In the genomic region with DNA sequence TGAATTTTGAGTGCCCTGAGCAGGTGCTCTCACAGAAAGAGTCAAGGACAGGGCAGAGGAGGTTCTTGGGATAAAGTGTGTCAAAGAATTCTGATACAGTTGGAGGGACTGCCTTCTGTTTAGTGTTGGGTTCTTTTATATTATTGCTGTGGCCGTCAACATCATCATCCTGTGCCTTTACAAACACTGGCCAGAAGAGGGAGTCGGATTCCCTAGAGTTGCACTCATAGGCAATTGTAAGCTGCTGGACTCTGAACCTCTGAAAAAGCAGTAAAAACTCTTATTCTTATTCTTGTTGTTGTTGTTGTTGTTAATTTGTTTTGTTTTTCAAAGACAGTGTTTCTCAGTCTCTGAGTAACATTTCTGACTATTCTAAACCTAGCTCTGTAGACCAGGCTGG, we compare ENCODE assay signal across 9 mouse cellular contexts. TPM values are rescaled to one million over a fixed set of nuclear protein-coding genes. Genes with fewer than 3 reads are reported as not detected.
DNase-seq lines count a peak whose midpoint lies in the region; ATAC-seq and TF ChIP-seq lines count a peak whose summit lies in the region.
"Had no signal": no experiment of that assay in that cellular context is flagged by ENCODE, and none has a peak within 500 bp of the region (broad histone marks: within the 10 kb centered on the region; RNA-seq: fewer than 3 reads in every experiment).

No protein-coding gene starts in this region.

- no peak for TF ChIP-seq EP300 in heart, postnatal 0 days (IDR thresholded peaks at IDR 0.05; ENCODE audit: low read depth)

- no peak overlapping the region for H3K4me2 ChIP-seq in heart, postnatal 0 days (ENCODE audit: low read depth, low read length)

- H3K9ac ChIP-seq in heart, postnatal 0 days (replicated peaks; ENCODE audit: low read depth, low read length), result no peak overlapping the region

- H3K36me3 ChIP-seq in heart, postnatal 0 days (replicated peaks; ENCODE audit: control insufficient read depth, insufficient read depth, low read length), result no peaks in the 10 kb centered on the region
- no peaks in the 10 kb centered on the region for H3K36me3 ChIP-seq in heart, embryonic 10.5 days
- no peaks in the 10 kb centered on the region for H3K36me3 ChIP-seq in limb, embryonic 10.5 days

- DNase-seq in heart, postnatal 0 days (ENCODE audit: low spot score), result peak; percentile 17
- DNase-seq in heart, embryonic 10.5 days (ENCODE audit: low spot score), result no peak
- DNase-seq in B cell, adult 2 months, result peak; percentile 9 to 16
- no peak for DNase-seq in Patski (ENCODE audit: low read depth, low spot score)
- peak; percentile 2 for DNase-seq in embryo, embryonic 9.5 days (ENCODE audit: extremely low spot score)
- peak; percentile 28 for DNase-seq in lung, postnatal 14 days
- no peak for DNase-seq in limb, embryonic 10.5 days (ENCODE audit: low spot score)

- no peak overlapping the region for H3K27ac ChIP-seq in heart, postnatal 0 days (ENCODE audit: low read depth)
- no peak overlapping the region for H3K27ac ChIP-seq in heart, embryonic 10.5 days
- H3K27ac ChIP-seq in limb, embryonic 10.5 days, result no peak overlapping the region
- H3K27ac ChIP-seq: macrophage had no signal

- POLR2A ChIA-PET in Patski (lab: Charles Lee), result no interaction called here

- peak; percentile 60 for TF ChIP-seq CTCF in heart, postnatal 0 days (IDR thresholded peaks at IDR 0.05; ENCODE audit: low read depth)
- peak; percentile 54 for TF ChIP-seq CTCF in Patski (IDR thresholded peaks at IDR 0.05)

- no peaks in the 10 kb centered on the region for H3K27me3 ChIP-seq in heart, postnatal 0 days (ENCODE audit: control insufficient read depth, insufficient read depth, low read length)
- peaks cover 7% of the 10 kb centered on the region; the same call in 1 of the 2 replicates for H3K27me3 ChIP-seq in heart, embryonic 10.5 days (ENCODE audit: insufficient read depth, poor library complexity, severe bottlenecking)
- peaks cover 8% of the 10 kb centered on the region for H3K27me3 ChIP-seq in Patski
- peaks cover 33% of the 10 kb centered on the region for H3K27me3 ChIP-seq in limb, embryonic 10.5 days (ENCODE audit: low read depth, poor library complexity, severe bottlenecking)

- H3K4me1 ChIP-seq in heart, postnatal 0 days (ENCODE audit: control insufficient read depth, insufficient read depth), result no peaks in the 10 kb centered on the region
- H3K4me1 ChIP-seq in heart, embryonic 10.5 days, result no peaks in the 10 kb centered on the region
- H3K4me1 ChIP-seq in limb, embryonic 10.5 days, result peaks cover 7% of the 10 kb centered on the region; the same call in 1 of the 2 replicates

- in situ Hi-C loops in Patski (cut with MboI; ENCODE audit: low pct_unique_long_range_greater_than_20kb), result loop anchor here (10.0 kb wide), 2 partner anchors 68 to 158 kb away; no protein-coding TSS in a partner anchor

- CTCF ChIA-PET in Patski (lab: Charles Lee), result interaction anchor here (0.7 to 1.6 kb wide), 6 partner anchors 9 to 384 kb away, joined by 3 to 5 read pairs (median 4); no protein-coding TSS in a partner anchor

- no peaks in the 10 kb centered on the region for H3K9me3 ChIP-seq in heart, postnatal 0 days (replicated peaks; ENCODE audit: control insufficient read depth, low read length)
- no peaks in the 10 kb centered on the region for H3K9me3 ChIP-seq in heart, embryonic 10.5 days
- no peaks in the 10 kb centered on the region for H3K9me3 ChIP-seq in limb, embryonic 10.5 days (replicated peaks)

- H3K4me3 ChIP-seq in heart, postnatal 0 days (ENCODE audit: low read depth, low read length), result no peak overlapping the region
- H3K4me3 ChIP-seq in heart, embryonic 10.5 days, result no peak overlapping the region
- H3K4me3 ChIP-seq in limb, embryonic 10.5 days, result no peak overlapping the region

- WGBS in heart, postnatal 0 days, result 42% methylated on average over 2 of the region's 2 CpGs
- 45% methylated on average over 2 of the region's 2 CpGs for WGBS in heart, embryonic 10.5 days
- 51% methylated on average over 2 of the region's 2 CpGs for WGBS in limb, embryonic 10.5 days

- no peak for ATAC-seq in heart, postnatal 0 days (ENCODE audit: insufficient read depth, low read depth)
- ATAC-seq in Patski, result no peak
- no peak for ATAC-seq in erythroblast, adult 5-6 weeks (replicated peaks; ENCODE audit: low FRiP score, poor library complexity, severe bottlenecking)

RNA-seq across cellular contexts. Expression of a gene that starts 5.3 kb away (rescaled TPM):
- 43.4 and 55.3 TPM in 2 replicates for total RNA-seq in heart, postnatal 0 days (2014; rRNA removed; ENCODE audit: low replicate concordance)
- 49.2 and 49.3 TPM in 2 replicates for polyA plus RNA-seq in heart, postnatal 0 days (2015; fragmentation: Nextera tagmentation; extraction: Ambion mirVana)
- polyA plus RNA-seq in heart, embryonic 10.5 days (2016; fragmentation: Nextera tagmentation; extraction: Ambion mirVana), result 62.9 and 69.5 TPM in 2 replicates
- polyA plus RNA-seq in Patski (2021), result 23.4 TPM
- 6.7 and 11.5 TPM in 2 replicates for total RNA-seq in erythroblast, adult 5-6 weeks (2015; ENCODE audit: low replicate concordance)
- 9.2 and 10.9 TPM in 2 replicates for total RNA-seq in erythroblast, adult 5-6 weeks (2017; ENCODE audit: low replicate concordance)
- polyA plus RNA-seq in limb, embryonic 10.5 days (2016; fragmentation: Nextera tagmentation; extraction: Ambion mirVana), result 75.2 and 84.0 TPM in 2 replicates

Comparison
In these comparisons a context has a peak if more than half of its experiments do, and no peak if none do; other contexts are left out.
1. DNase-seq: peak in heart, postnatal 0 days (single experiment), B cell, adult 2 months (2 of 2), embryo, embryonic 9.5 days (single experiment) and lung, postnatal 14 days (single experiment); none in heart, embryonic 10.5 days (single experiment), Patski (single experiment) and limb, embryonic 10.5 days (single experiment).